Mouse (Mus musculus) left cerebral cortex, postnatal 14 days (tissue): ENCODE measurements around the gene Gne. TPM values are rescaled to one million over a fixed set of nuclear protein-coding genes. Genes with fewer than 3 reads are reported as not detected.

Experiments used
- DNase-seq, 2 experiments: peaks; one replicate each; pipeline ENCODE4 v3.0.0; 2021 to 2022; ENCODE audit warnings: low spot score in 2 of 2, mixed read lengths in 1 of 2
- intact Hi-C: fragments of 180-260 bp; cut with DNase I; formaldehyde crosslinking; loops from one replicate; pipeline ENCODE4 v1.15.1; 2025
- total RNA-seq, 2 experiments: library from RNA; stranded (reverse); gene quantifications; 2 replicates each; pipeline ENCODE4 v1.2.3; 2021

The Gne gene
- total RNA-seq, 2 experiments from 2014 or later = 38.2 to 49.6 TPM

DNA sequence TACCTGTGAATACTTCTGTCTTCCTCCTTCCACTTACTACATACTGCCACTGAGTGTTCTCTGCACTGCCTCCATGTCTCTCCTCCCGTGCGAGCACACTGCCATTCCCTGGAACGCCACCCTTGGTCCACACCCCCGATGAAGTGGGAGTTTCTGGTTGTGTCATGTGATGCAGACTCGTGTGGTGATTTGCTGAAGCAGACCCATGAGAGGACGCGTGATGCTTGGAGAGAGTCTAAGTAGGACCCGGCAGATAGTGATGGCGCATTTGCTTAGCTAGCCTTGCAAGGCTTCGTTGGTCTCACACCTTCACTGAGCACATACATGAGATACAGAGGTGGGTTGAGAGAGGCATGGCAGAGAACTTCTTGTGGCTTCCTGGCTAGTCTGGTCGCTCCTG is 90.9 kb downstream of the Gne start:
- no peak for DNase-seq
- intact Hi-C loops = no loop called here

DNA sequence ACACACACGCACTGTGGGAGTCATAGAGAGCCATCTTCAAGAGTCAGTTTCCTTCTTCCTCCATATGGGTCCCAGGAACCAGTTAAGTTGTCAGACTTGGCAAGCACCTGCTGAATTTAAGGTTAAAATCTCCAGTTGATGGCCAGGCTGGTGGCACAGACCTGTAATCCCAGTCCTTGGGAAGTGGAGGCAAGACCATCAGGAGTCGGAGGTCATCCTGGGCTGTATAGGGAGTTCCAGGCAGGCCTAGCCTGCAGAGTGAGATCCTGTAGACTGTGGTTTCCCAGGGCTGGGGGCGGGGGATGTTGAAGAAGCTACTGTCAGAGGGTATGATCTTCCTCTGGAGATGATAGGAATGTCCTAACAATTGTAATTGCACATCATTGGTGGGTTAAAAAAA is 95.0 kb downstream of the Gne start:
- intact Hi-C loops = loop anchor here (10.0 kb wide), 1 partner anchor 244 kb away; no protein-coding TSS in a partner anchor
- no peak for DNase-seq

DNA sequence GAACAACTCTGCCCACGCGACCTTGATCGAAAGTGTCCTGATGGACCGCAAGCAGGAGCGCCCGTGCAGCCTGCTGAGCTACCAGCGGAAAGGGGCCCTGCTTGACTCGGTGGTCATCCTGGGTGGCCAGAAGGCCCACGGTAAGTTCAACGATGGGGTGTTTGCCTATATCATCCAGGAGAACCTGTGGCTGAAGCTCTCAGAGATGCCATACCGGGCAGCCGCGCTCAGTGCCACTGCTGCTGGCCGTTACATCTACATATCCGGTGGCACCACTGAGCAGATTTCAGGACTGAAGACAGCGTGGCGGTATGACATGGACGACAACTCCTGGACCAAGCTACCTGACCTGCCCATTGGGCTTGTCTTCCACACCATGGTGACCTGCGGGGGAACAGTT is 99.7 kb downstream of the Gne start:
- no peak for DNase-seq
- intact Hi-C loops = loop anchor here (5.0 to 10.0 kb wide), 2 partner anchors 57 to 240 kb away; no protein-coding TSS in a partner anchor

Other genes with a start within 250 kb of the Gne start
- gene Olfr157, start 244.0 kb downstream of the Gne start, total RNA-seq = not detected
- not detected for gene Olfr155, start 232.6 kb downstream of the Gne start, total RNA-seq
- gene Reck, start 208.6 kb downstream of the Gne start, total RNA-seq = 1 to 10 TPM; 5.6 to 7.3 TPM
- 1 to 10 TPM; 1.7 to 2.0 TPM for gene Glipr2, start 126.8 kb downstream of the Gne start, total RNA-seq
- not detected for gene Ccin, start 100.7 kb downstream of the Gne start, total RNA-seq
- 100 to 1,000 TPM; 300 to 308 TPM for gene Clta, start 79.7 kb downstream of the Gne start, total RNA-seq
- gene Rnf38, start 149.6 kb upstream of the Gne start, total RNA-seq = 10 to 100 TPM; 68.3 to 72.3 TPM
- under 1 TPM; 0.64 to 0.82 TPM for gene Melk, start 216.7 kb upstream of the Gne start, total RNA-seq